Mouse (Mus musculus) limb, embryonic 11.5 days (tissue): ENCODE measurements around the gene Etfbkmt. TPM values are rescaled to one million over a fixed set of nuclear protein-coding genes. Genes with fewer than 3 reads are reported as not detected.

Experiments used
- ATAC-seq: fragments of 200-750 bp; cut with Nextera tagmentation; 2 replicates; pipeline ENCODE4 v1.8.0; 2017; ENCODE audit warnings: low read depth; ENCODE audit not compliant: insufficient number of reproducible peaks, low FRiP score, low TSS enrichment
- DNase-seq: peaks from one replicate; pipeline ENCODE4 v3.0.0-alpha.2; 2015; ENCODE audit warnings: low spot score
- H3K27ac ChIP-seq: fragments of 300-500 bp; sonication (generic); replicated peaks from 2 replicates; pipeline ENCODE4 v1.5.1; 2014; ENCODE audit warnings: low read depth, mild to moderate bottlenecking, low read length
- H3K27me3 ChIP-seq: fragments of 300-500 bp; sonication (generic); 2 replicates; pipeline ENCODE4 v1.6.1; 2014; ENCODE audit warnings: mild to moderate bottlenecking, low read length, mixed read lengths; ENCODE audit not compliant: control insufficient read depth, insufficient read depth
- H3K36me3 ChIP-seq: fragments of 300-500 bp; sonication (generic); 2 replicates; pipeline ENCODE4 v1.6.1; 2014; ENCODE audit warnings: mild to moderate bottlenecking, low read length, moderate library complexity, mixed read lengths; ENCODE audit not compliant: control insufficient read depth, insufficient read depth
- H3K4me1 ChIP-seq: fragments of 300-500 bp; sonication (generic); 2 replicates; pipeline ENCODE4 v1.6.1; 2014; ENCODE audit warnings: low read length, mixed read lengths; ENCODE audit not compliant: control insufficient read depth, insufficient read depth
- H3K4me2 ChIP-seq: fragments of 300-500 bp; sonication (generic); 2 replicates; pipeline ENCODE4 v1.6.1; 2014; ENCODE audit warnings: low read depth, mild to moderate bottlenecking, moderate library complexity; ENCODE audit not compliant: severe bottlenecking
- H3K4me3 ChIP-seq: fragments of 300-500 bp; sonication (generic); 2 replicates; pipeline ENCODE4 v1.5.1; 2014; ENCODE audit warnings: low read depth, low read length
- H3K9ac ChIP-seq: fragments of 300-500 bp; sonication (generic); 2 replicates; pipeline ENCODE4 v1.6.1; 2014; ENCODE audit warnings: mild to moderate bottlenecking, low read length
- H3K9me3 ChIP-seq: fragments of 300-500 bp; sonication (generic); 2 replicates; pipeline ENCODE4 v1.6.1; 2016; ENCODE audit warnings: low read length; ENCODE audit not compliant: control insufficient read depth
- WGBS: fragments of 180-500 bp; shearing (Covaris S2); extraction: QIAGEN DNeasy Blood & Tissue Kit; methylation state at CpG from one replicate; pipeline ENCODE4 v1.1.7; 2014; 5-methylcytosine and 5-hydroxymethylcytosine counted together
- polyA plus RNA-seq: library from polyadenylated mRNA; unstranded; fragments of >200 nt; fragmentation: Nextera tagmentation; extraction: Ambion mirVana; gene quantifications from 2 replicates; pipeline ENCODE4 v1.2.1, GENCODE M21; 2014

The Etfbkmt gene
- polyA plus RNA-seq, 1 experiment from 2014 or later: 10.5 TPM

- no peaks in the 10 kb centered on the region for H3K4me1 ChIP-seq
- DNase-seq: no peak
- H3K4me3 ChIP-seq: no peak overlapping the region
- ATAC-seq: no peak
- no peaks in the 10 kb centered on the region for H3K9me3 ChIP-seq
- no peak overlapping the region for H3K27ac ChIP-seq
- no peak overlapping the region for H3K9ac ChIP-seq
- 45% methylated on average over 2 of the region's 2 CpGs for WGBS
- no peaks in the 10 kb centered on the region for H3K27me3 ChIP-seq
- no peak overlapping the region for H3K4me2 ChIP-seq
- H3K36me3 ChIP-seq: no peaks in the 10 kb centered on the region
Observed at GRCm38 (mm10) chr6:149137936-149138335, 1.7 kb upstream of the Etfbkmt start.

- Histone ChIP-seq H3K4me1 (no peaks in the 10 kb centered on the region), H3K4me3 (no peak overlapping the region), H3K4me2 (no peak overlapping the region), H3K36me3 (no peaks in the 10 kb centered on the region), H3K9me3 (no peaks in the 10 kb centered on the region), H3K27me3 (no peaks in the 10 kb centered on the region), H3K9ac (no peak overlapping the region), H3K27ac (no peak overlapping the region)
- DNase-seq (no peak), ATAC-seq (no peak)
- WGBS: 92% methylated on average over 3 of the region's 3 CpGs
Observed at GRCm38 (mm10) chr6:149139011-149139410, 638 bp upstream of the Etfbkmt start.

GRCm38 (mm10) chr6:149141393-149142173, 1.9 kb downstream of the Etfbkmt start:
- Histone ChIP-seq H3K9ac (peak overlapping the region; percentile 67), H3K27me3 (no peaks in the 10 kb centered on the region), H3K4me3 (peak overlapping the region; percentile 37), H3K4me1 (no peaks in the 10 kb centered on the region), H3K36me3 (no peaks in the 10 kb centered on the region), H3K4me2 (peak overlapping the region; percentile 56), H3K27ac (peak overlapping the region; percentile 38; the same call in 1 of the 2 replicates), H3K9me3 (no peaks in the 10 kb centered on the region)
- ATAC-seq (peak; percentile 96), DNase-seq (peak; percentile 92)
- 6% methylated on average over 36 of the region's 36 CpGs for WGBS

GRCm38 (mm10) chr6:149145143-149145542, 5.5 kb downstream of the Etfbkmt start:
- no peak overlapping the region for H3K4me3 ChIP-seq
- ATAC-seq (no peak), DNase-seq (no peak)
- 89% methylated on average over 1 of the region's 1 CpGs for WGBS
- no peaks in the 10 kb centered on the region for H3K9me3 ChIP-seq
- no peak overlapping the region for H3K9ac ChIP-seq
- no peaks in the 10 kb centered on the region for H3K27me3 ChIP-seq
- no peak overlapping the region for H3K4me2 ChIP-seq
- H3K4me1 ChIP-seq: no peaks in the 10 kb centered on the region
- H3K27ac ChIP-seq: no peak overlapping the region
- H3K36me3 ChIP-seq: no peaks in the 10 kb centered on the region

GRCm38 (mm10) chr6:149148436-149149229, 9.0 kb downstream of the Etfbkmt start:
- Histone ChIP-seq H3K27me3 (no peaks in the 10 kb centered on the region), H3K9me3 (no peaks in the 10 kb centered on the region), H3K36me3 (no peaks in the 10 kb centered on the region), H3K9ac (no peak overlapping the region), H3K4me1 (no peaks in the 10 kb centered on the region), H3K4me3 (no peak overlapping the region), H3K4me2 (no peak overlapping the region), H3K27ac (no peak overlapping the region)
- ATAC-seq (no peak), DNase-seq (no peak)
- WGBS: 80% methylated on average over 7 of the region's 7 CpGs

GRCm38 (mm10) chr6:149152119-149152518, 12.5 kb downstream of the Etfbkmt start:
- Histone ChIP-seq H3K27ac (no peak overlapping the region), H3K9ac (no peak overlapping the region), H3K9me3 (no peaks in the 10 kb centered on the region), H3K36me3 (no peaks in the 10 kb centered on the region), H3K4me3 (no peak overlapping the region), H3K27me3 (no peaks in the 10 kb centered on the region), H3K4me1 (0 out of 2 replicates have a peak, but pooled peaks cover 2% of the 10 kb centered on the region), H3K4me2 (no peak overlapping the region)
- no peak for ATAC-seq
- no peak for DNase-seq
- 98% methylated on average over 2 of the region's 2 CpGs for WGBS

GRCm38 (mm10) chr6:149153473-149154115, 13.9 kb downstream of the Etfbkmt start:
- Histone ChIP-seq H3K27me3 (no peaks in the 10 kb centered on the region), H3K9me3 (no peaks in the 10 kb centered on the region), H3K4me2 (no peak overlapping the region; the same call in 1 of the 2 replicates), H3K27ac (no peak overlapping the region), H3K4me1 (0 out of 2 replicates have a peak, but pooled peaks cover 2% of the 10 kb centered on the region), H3K36me3 (no peaks in the 10 kb centered on the region), H3K4me3 (no peak overlapping the region), H3K9ac (no peak overlapping the region)
- ATAC-seq (no peak), DNase-seq (no peak)
- 32% methylated on average over 6 of the region's 6 CpGs for WGBS
